Mouse (Mus musculus): ENCODE measurements around the gene Fut1. TPM values are rescaled to one million over a fixed set of nuclear protein-coding genes. Genes with fewer than 3 reads are reported as not detected.

Fut1 gene
- polyA plus RNA-seq, 1 experiment from 2014 or later: not detected

DNA sequence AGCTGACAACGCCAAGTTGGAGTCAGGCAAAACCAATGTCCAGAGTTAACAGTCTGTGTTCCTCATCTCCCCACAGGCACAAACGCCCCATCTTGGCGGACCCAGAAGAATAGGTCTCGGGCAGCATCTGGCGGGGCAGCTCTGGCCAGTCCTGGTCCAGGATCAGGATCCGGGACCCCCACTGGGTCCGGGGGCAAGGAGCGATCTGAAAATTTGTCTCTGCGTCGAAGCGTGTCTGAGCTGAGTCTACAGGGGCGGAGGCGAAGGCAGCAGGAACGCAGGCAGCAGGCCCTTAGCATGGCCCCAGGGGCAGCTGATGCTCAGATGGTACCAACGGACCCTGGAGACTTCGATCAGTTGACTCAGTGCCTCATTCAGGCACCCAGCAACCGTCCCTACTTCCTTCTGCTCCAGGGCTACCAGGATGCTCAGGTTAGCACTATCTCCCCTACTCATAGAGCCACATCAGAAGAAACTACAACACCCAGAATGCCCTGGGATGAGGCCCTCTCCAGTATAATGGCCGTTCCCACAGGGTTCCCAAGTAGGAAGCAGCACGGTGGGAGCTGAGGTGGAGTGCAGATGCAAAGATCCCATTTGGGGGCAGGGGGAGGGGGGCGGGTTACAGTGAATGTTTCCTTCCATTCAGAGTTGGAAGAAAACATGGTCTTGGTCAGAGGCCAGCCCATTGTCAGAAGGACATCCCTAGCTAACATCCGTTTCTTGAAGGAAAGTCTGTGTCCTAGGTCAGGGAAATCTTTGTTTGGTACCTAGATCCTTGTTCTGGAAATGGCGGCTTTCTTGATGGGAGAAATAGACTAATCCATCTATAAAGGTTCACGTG is 13.2 kb downstream of the Fut1 start:
- 64% methylated on average over 23 of the region's 23 CpGs for WGBS
- ATAC-seq (ENCODE audit: extremely low read depth, insufficient number of reproducible peaks, low FRiP score, low TSS enrichment): no peak

GRCm38 (mm10) chr7:45632499-45632898 is 15.4 kb downstream of the Fut1 start:
- Histone ChIP-seq H3K9ac (peak overlapping the region; percentile 73), H3K4me1 (peaks cover 41% of the 10 kb centered on the region), H3K9me3 (no peaks in the 10 kb centered on the region), H3K27me3 (replicated peaks) (peaks cover 41% of the 10 kb centered on the region), H3K4me3 (peak overlapping the region; percentile 37), H3K36me3 (peaks cover 17% of the 10 kb centered on the region), H3K4me2 (peak overlapping the region; percentile 62), H3K27ac (replicated peaks) (0 out of 2 replicates have a peak overlapping the region, but pooled peaks have one; percentile 3)
- WGBS: 24% methylated on average over 35 of the region's 35 CpGs
- no peak for ATAC-seq (ENCODE audit: extremely low read depth, insufficient number of reproducible peaks, low FRiP score, low TSS enrichment)

More for the DNA sequence above, 13.2 kb downstream of the Fut1 start:
- Histone ChIP-seq H3K4me2 (peak overlapping the region; percentile 95), H3K27ac (replicated peaks) (0 out of 2 replicates have a peak overlapping the region, but pooled peaks have one; percentile 12), H3K9ac (0 out of 2 replicates have a peak overlapping the region, but pooled peaks have one; percentile 5), H3K9me3 (no peaks in the 10 kb centered on the region), H3K4me1 (peaks cover 30% of the 10 kb centered on the region), H3K4me3 (peak overlapping the region; percentile 7; the same call in 1 of the 2 replicates), H3K27me3 (replicated peaks) (peaks cover 53% of the 10 kb centered on the region), H3K36me3 (peaks cover 2% of the 10 kb centered on the region; the same call in 1 of the 2 replicates)

DNA sequence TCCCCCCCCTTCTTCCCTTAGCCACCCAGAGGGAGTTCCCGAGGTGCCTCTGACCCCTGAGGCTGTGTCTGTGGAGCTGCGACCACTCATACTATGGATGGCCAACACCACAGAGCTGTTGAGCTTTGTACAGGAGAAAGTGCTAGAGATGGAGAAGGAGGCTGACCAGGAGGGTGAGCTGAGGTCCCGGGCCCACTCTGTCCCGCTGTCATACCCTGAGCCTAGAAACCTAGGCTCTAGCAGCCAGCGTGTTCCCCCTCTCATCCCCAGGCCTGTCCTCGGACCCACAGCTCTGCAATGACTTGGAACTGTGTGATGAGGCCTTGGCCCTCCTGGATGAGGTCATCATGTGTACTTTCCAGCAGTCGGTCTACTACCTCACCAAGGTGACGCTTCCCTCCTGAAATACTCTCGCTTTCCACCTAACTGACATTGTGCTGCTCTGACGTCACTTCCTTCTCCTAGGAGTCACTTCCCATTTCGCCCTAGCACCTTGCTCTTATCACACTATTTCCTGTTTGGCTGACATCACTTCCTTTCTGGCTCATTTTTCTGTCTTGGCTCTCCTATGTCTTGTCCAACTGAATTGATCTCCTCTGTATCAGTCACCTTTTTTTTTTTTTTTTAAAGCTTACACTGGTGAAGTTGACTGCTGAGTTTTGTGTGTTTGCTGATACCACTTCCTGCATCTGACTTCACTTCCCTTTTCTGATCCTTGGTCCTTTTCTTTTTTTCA is 18.0 kb downstream of the Fut1 start:
- Histone ChIP-seq H3K9me3 (no peaks in the 10 kb centered on the region), H3K4me3 (no peak overlapping the region), H3K9ac (no peak overlapping the region), H3K4me2 (no peak overlapping the region), H3K27ac (replicated peaks) (peak overlapping the region; percentile 80), H3K27me3 (replicated peaks) (peaks cover 21% of the 10 kb centered on the region), H3K36me3 (peaks cover 18% of the 10 kb centered on the region), H3K4me1 (peaks cover 56% of the 10 kb centered on the region)
- WGBS: 71% methylated on average over 11 of the region's 11 CpGs
- ATAC-seq (ENCODE audit: extremely low read depth, insufficient number of reproducible peaks, low FRiP score, low TSS enrichment): no peak

GRCm38 (mm10) chr7:45635711-45636688 is 18.9 kb downstream of the Fut1 start:
- Histone ChIP-seq H3K27ac (replicated peaks) (peak overlapping the region; percentile 80), H3K4me1 (peaks cover 64% of the 10 kb centered on the region), H3K9ac (no peak overlapping the region), H3K4me2 (peak overlapping the region; percentile 24; the same call in 1 of the 2 replicates), H3K4me3 (no peak overlapping the region), H3K27me3 (replicated peaks) (peaks cover 13% of the 10 kb centered on the region), H3K9me3 (no peaks in the 10 kb centered on the region), H3K36me3 (peaks cover 18% of the 10 kb centered on the region)
- WGBS: 62% methylated on average over 15 of the region's 15 CpGs
- no peak for ATAC-seq (ENCODE audit: extremely low read depth, insufficient number of reproducible peaks, low FRiP score, low TSS enrichment)

- Histone ChIP-seq H3K4me2 (no peak overlapping the region), H3K27me3 (replicated peaks) (no peaks in the 10 kb centered on the region; the same call in 1 of the 2 replicates), H3K9me3 (no peaks in the 10 kb centered on the region), H3K36me3 (peaks cover 18% of the 10 kb centered on the region), H3K4me1 (peaks cover 73% of the 10 kb centered on the region), H3K27ac (replicated peaks) (no peak overlapping the region), H3K9ac (no peak overlapping the region), H3K4me3 (no peak overlapping the region)
- WGBS: 87% methylated on average over 6 of the region's 6 CpGs
- ATAC-seq (ENCODE audit: extremely low read depth, insufficient number of reproducible peaks, low FRiP score, low TSS enrichment): no peak
These were observed 20.6 kb downstream of the Fut1 start for GRCm38 (mm10) chr7:45637710-45638109.

DNA sequence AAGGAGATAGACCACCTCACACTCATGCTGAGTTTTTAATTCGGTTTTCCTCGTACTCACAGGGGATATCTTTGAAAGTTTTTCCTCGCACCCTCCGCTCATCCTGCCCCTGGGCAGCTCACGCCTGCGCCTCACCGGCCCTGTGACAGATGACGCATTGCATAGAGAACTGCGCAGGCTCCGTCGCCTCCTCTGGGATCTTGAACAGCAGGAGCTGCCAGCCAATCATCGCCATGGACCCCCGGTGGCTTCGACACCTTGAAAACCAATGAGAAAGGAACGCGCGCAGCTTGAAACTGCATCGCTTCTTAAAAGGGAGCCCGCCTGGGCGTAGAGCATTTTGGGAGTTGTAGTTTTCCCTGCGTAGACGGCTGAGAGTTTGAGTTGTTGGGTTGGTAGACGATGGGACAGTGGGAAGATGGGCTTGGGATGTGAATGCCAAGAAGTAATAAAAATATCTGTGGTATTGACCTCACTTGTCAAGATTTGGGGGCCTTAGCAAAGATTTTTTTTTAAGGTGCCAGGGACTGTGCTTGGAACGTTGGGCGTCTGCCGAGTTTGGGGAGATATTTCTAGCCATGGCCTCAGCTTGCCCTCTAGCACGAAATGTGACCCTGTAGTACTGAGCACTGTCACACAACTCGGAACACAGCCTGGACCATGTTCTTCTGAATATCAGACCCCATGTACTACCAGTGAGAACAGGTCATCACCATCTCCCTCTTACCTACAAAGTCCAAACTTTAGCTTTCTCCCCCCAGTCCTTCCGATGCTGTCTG is 21.7 kb downstream of the Fut1 start:
- H3K27ac ChIP-seq (replicated peaks): no peak overlapping the region
- H3K9ac ChIP-seq: peak overlapping the region; percentile 57; the same call in 1 of the 2 replicates
- H3K9me3 ChIP-seq: no peaks in the 10 kb centered on the region
- 28% methylated on average over 29 of the region's 29 CpGs for WGBS
- ATAC-seq (ENCODE audit: extremely low read depth, insufficient number of reproducible peaks, low FRiP score, low TSS enrichment): peak; percentile 53; the same call in 1 of the 2 replicates
- peaks cover 16% of the 10 kb centered on the region for H3K36me3 ChIP-seq
- H3K4me3 ChIP-seq: peak overlapping the region; percentile 39
- H3K27me3 ChIP-seq (replicated peaks): no peaks in the 10 kb centered on the region
- H3K4me2 ChIP-seq: peak overlapping the region; percentile 66
- peaks cover 67% of the 10 kb centered on the region for H3K4me1 ChIP-seq

DNA sequence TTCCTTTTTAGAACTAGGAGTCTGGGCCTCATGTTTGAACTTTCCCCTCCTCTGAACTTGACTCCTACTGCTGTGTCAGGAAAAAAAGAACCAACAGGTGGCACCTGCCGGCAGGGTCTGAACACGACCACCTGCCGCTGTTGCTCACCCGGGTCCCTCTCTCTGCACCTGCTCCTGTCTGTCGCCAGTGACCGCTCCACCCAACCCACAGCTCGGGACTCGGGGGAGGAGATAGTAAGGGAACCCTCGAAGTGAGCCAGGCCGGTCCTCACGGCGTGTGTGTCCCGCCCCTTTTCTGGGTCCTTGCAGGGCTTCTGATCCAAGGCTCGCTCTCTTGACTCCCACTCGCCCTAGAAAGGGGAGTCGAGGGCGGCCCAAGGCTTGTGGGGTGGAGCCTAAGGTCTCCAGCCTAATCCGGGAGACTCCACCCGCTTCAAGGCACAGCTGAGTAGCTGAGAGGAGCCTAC is 22.5 kb downstream of the Fut1 start, which contains the start of gene Mamstr:
TSS of gene Mamstr (plus strand) at position 417 of the 467 bp plus-strand sequence.
- H3K4me2 ChIP-seq: peak within 1 kb of the TSS; percentile 66

DNA sequence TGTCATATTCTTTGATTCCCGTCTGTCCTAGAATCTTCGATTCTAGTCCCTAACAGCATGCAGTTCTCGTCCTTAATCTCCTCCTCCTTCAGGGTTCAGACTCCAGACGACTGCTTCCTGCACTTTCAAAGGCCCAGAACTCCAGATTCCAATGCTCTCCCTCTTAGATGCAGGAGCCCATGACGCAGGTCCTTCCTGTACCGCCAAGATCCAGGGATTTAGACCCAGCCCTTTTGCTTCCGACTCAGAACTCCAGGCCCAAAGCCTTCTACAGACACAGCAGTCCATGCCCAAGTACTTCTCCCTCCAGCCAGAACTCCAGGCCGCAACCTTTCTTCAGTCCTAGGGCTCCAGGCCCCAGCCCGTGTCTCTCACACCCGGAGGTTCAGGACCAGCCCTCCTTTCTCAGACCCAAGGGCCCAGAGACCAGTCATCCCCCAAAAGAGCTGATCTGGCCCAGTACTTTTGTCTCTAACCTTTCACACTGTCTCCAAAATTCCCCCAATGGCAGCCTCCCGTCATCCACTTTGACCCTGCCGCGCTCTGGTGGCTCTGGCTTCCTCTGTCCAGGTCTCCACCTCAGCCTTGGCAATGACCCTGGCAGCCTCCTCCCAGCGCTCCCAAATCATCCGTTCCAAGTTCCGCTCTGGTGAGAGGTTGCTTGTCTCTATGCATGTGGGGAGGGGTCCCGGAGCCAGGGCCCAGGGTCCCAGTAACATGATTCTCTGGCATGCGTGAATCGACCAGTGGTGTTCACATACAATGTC is 23.3 kb downstream of the Fut1 start:
- H3K4me2 ChIP-seq: no peak overlapping the region
- peaks cover 15% of the 10 kb centered on the region for H3K36me3 ChIP-seq
- no peak for ATAC-seq (ENCODE audit: extremely low read depth, insufficient number of reproducible peaks, low FRiP score, low TSS enrichment)
- no peaks in the 10 kb centered on the region; the same call in 1 of the 2 replicates for H3K27me3 ChIP-seq (replicated peaks)
- H3K9me3 ChIP-seq: no peaks in the 10 kb centered on the region
- peak overlapping the region; percentile 22; the same call in 1 of the 2 replicates for H3K27ac ChIP-seq (replicated peaks)
- no peak overlapping the region for H3K4me3 ChIP-seq
- H3K9ac ChIP-seq: 0 out of 2 replicates have a peak overlapping the region, but pooled peaks have one; percentile 17
- peaks cover 73% of the 10 kb centered on the region for H3K4me1 ChIP-seq
- 72% methylated on average over 19 of the region's 19 CpGs for WGBS

More for the DNA sequence above, 22.5 kb downstream of the Fut1 start, which contains the start of gene Mamstr:
- Histone ChIP-seq H3K4me1 (peaks cover 74% of the 10 kb centered on the region), H3K36me3 (peaks cover 15% of the 10 kb centered on the region), H3K4me3 (no peak within 1 kb of the TSS), H3K9me3 (no peaks in the 10 kb centered on the region), H3K27me3 (replicated peaks) (no peaks in the 10 kb centered on the region; the same call in 1 of the 2 replicates), H3K27ac (replicated peaks) (peak within 1 kb of the TSS; percentile 22; the same call in 1 of the 2 replicates), H3K9ac (peak within 1 kb of the TSS; percentile 47; the same call in 1 of the 2 replicates)
- ATAC-seq (ENCODE audit: extremely low read depth, insufficient number of reproducible peaks, low FRiP score, low TSS enrichment): no peak
- 29% methylated on average over 19 of the region's 19 CpGs for WGBS

- Histone ChIP-seq H3K9ac (peak overlapping the region; percentile 55), H3K9me3 (no peaks in the 10 kb centered on the region), H3K27me3 (replicated peaks) (no peaks in the 10 kb centered on the region; the same call in 1 of the 2 replicates), H3K27ac (replicated peaks) (peak overlapping the region; percentile 24), H3K4me3 (peak overlapping the region; percentile 12; the same call in 1 of the 2 replicates), H3K36me3 (peaks cover 10% of the 10 kb centered on the region), H3K4me2 (peak overlapping the region; percentile 75), H3K4me1 (peaks cover 67% of the 10 kb centered on the region)
- no peak for ATAC-seq (ENCODE audit: extremely low read depth, insufficient number of reproducible peaks, low FRiP score, low TSS enrichment)
- 47% methylated on average over 16 of the region's 17 CpGs for WGBS
These were observed 24.4 kb downstream of the Fut1 start for GRCm38 (mm10) chr7:45641391-45642040.
